Mouse (Mus musculus): ENCODE data around the gene Cela1. TPM values are rescaled to one million over a fixed set of nuclear protein-coding genes. Genes with fewer than 3 reads are reported as not detected.

Cela1 gene
- total RNA-seq, 2 experiments from 2014 or later: 2.7 TPM

- no peak for DNase-seq (ENCODE audit: low spot score in 2 of 2)
Measured at GRCm38 (mm10) chr15:100706226-100706625, 18.5 kb upstream of the Cela1 start.

- DNase-seq (ENCODE audit: low spot score in 2 of 2): no peak
Measured at GRCm38 (mm10) chr15:100705376-100705775, 17.7 kb upstream of the Cela1 start.

- no peak for DNase-seq (ENCODE audit: low spot score in 2 of 2)
Measured at GRCm38 (mm10) chr15:100703913-100704312, 16.2 kb upstream of the Cela1 start.

- DNase-seq (ENCODE audit: low spot score in 2 of 2): no peak
Measured at GRCm38 (mm10) chr15:100701856-100702255, 14.1 kb upstream of the Cela1 start.

GRCm38 (mm10) chr15:100701108-100701507 lies 13.4 kb upstream of the Cela1 start:
- DNase-seq (ENCODE audit: low spot score in 2 of 2): peak in 1 of 2 experiments; percentile 25

GRCm38 (mm10) chr15:100700424-100700823 lies 12.7 kb upstream of the Cela1 start:
- no peak for DNase-seq (ENCODE audit: low spot score in 2 of 2)

- no peak for DNase-seq (ENCODE audit: low spot score in 2 of 2)
Measured at GRCm38 (mm10) chr15:100699386-100699785, 11.7 kb upstream of the Cela1 start.

GRCm38 (mm10) chr15:100698078-100698477 lies 10.4 kb upstream of the Cela1 start:
- DNase-seq (ENCODE audit: low spot score in 2 of 2): no peak

GRCm38 (mm10) chr15:100694406-100694805 lies 6.7 kb upstream of the Cela1 start:
- no peak for DNase-seq (ENCODE audit: low spot score in 2 of 2)

- DNase-seq (ENCODE audit: low spot score in 2 of 2): no peak
Measured at GRCm38 (mm10) chr15:100691990-100692389, 4.3 kb upstream of the Cela1 start.

GRCm38 (mm10) chr15:100686989-100687388 lies 732 bp downstream of the Cela1 start:
- DNase-seq (ENCODE audit: low spot score in 2 of 2): peak in 1 of 2 experiments; percentile 29

GRCm38 (mm10) chr15:100686434-100686833 lies 1.3 kb downstream of the Cela1 start:
- no peak for DNase-seq (ENCODE audit: low spot score in 2 of 2)

GRCm38 (mm10) chr15:100685849-100686248 lies 1.9 kb downstream of the Cela1 start:
- no peak for DNase-seq (ENCODE audit: low spot score in 2 of 2)

GRCm38 (mm10) chr15:100685255-100685654 lies 2.5 kb downstream of the Cela1 start:
- DNase-seq (ENCODE audit: low spot score in 2 of 2): no peak

GRCm38 (mm10) chr15:100684450-100684849 lies 3.3 kb downstream of the Cela1 start:
- no peak for DNase-seq (ENCODE audit: low spot score in 2 of 2)

GRCm38 (mm10) chr15:100683041-100683440 lies 4.7 kb downstream of the Cela1 start:
- peak; percentile 75 to 82 for DNase-seq (ENCODE audit: low spot score in 2 of 2)

GRCm38 (mm10) chr15:100681770-100682169 lies 6.0 kb downstream of the Cela1 start:
- DNase-seq (ENCODE audit: low spot score in 2 of 2): no peak

GRCm38 (mm10) chr15:100680381-100680780 lies 7.3 kb downstream of the Cela1 start:
- no peak for DNase-seq (ENCODE audit: low spot score in 2 of 2)

GRCm38 (mm10) chr15:100679005-100679404 lies 8.7 kb downstream of the Cela1 start:
- no peak for DNase-seq (ENCODE audit: low spot score in 2 of 2)

- DNase-seq (ENCODE audit: low spot score in 2 of 2): no peak
Measured at GRCm38 (mm10) chr15:100678581-100678980, 9.1 kb downstream of the Cela1 start.

GRCm38 (mm10) chr15:100677675-100678074 lies 10.0 kb downstream of the Cela1 start:
- no peak for DNase-seq (ENCODE audit: low spot score in 2 of 2)

GRCm38 (mm10) chr15:100676521-100676920 lies 11.2 kb downstream of the Cela1 start:
- no peak for DNase-seq (ENCODE audit: low spot score in 2 of 2)

GRCm38 (mm10) chr15:100675486-100675885 lies 12.2 kb downstream of the Cela1 start:
- DNase-seq (ENCODE audit: low spot score in 2 of 2): no peak

GRCm38 (mm10) chr15:100674566-100674965 lies 13.2 kb downstream of the Cela1 start:
- DNase-seq (ENCODE audit: low spot score in 2 of 2): no peak

Measured in left cerebral cortex, adult 18-20 months (tissue).